Mouse (Mus musculus): ENCODE results near the gene Pola1.

Pola1 gene

GRCm38 (mm10) chrX:93288339-93288738 is 343.6 kb downstream of the Pola1 start:
- no peak for DNase-seq

- peak; percentile 75 for DNase-seq
Measured at GRCm38 (mm10) chrX:93286291-93286893, 345.6 kb downstream of the Pola1 start, which contains the start of gene Arx. Arx (plus strand) TSS chrX:93286445.

- DNase-seq, result no peak
Measured at GRCm38 (mm10) chrX:93285091-93285490, 346.9 kb downstream of the Pola1 start.

- DNase-seq, result no peak
Measured at GRCm38 (mm10) chrX:93281756-93282155, 350.2 kb downstream of the Pola1 start.

GRCm38 (mm10) chrX:93281028-93281723 is 350.8 kb downstream of the Pola1 start:
- peak; percentile 71 for DNase-seq

- DNase-seq, result no peak
Measured at GRCm38 (mm10) chrX:93279940-93280339, 352.0 kb downstream of the Pola1 start.

GRCm38 (mm10) chrX:93275689-93276088 is 356.3 kb downstream of the Pola1 start:
- no peak for DNase-seq

All from kidney, postnatal 10 days (tissue).